Mouse (Mus musculus): ENCODE data around the gene Tfap2a. TPM values are rescaled to one million over a fixed set of nuclear protein-coding genes. Genes with fewer than 3 reads are reported as not detected.

Tfap2a gene
- polyA plus RNA-seq, 1 experiment: 0.36 TPM

- H3ac ChIP-seq (ENCODE audit: control insufficient read depth, insufficient read length): no peak overlapping the region
- no peaks in the 10 kb centered on the region for H3K36me3 ChIP-seq (ENCODE audit: control insufficient read depth, insufficient read depth)
- H3K4me2 ChIP-seq (ENCODE audit: low read depth): no peak overlapping the region
- H3K4me3 ChIP-seq: no peak overlapping the region
- no peaks in the 10 kb centered on the region for H3K79me2 ChIP-seq (ENCODE audit: control insufficient read depth, insufficient read depth)
- peaks cover 18% of the 10 kb centered on the region for H3K27me3 ChIP-seq (ENCODE audit: control insufficient read depth, insufficient read depth, insufficient read length)
- TF ChIP-seq SRF (IDR thresholded peaks at IDR 0.05; ENCODE audit: control insufficient read depth, insufficient read length, low read depth) (no peak), MYOG (IDR thresholded peaks at IDR 0.05; ENCODE audit: control insufficient read depth in 1 of 3, insufficient read depth in 1 of 3, insufficient read length in 2 of 3, low read depth in 2 of 3) (no peak), MAX (IDR thresholded peaks at IDR 0.05; ENCODE audit: low read depth) (no peak), E2F4 (IDR thresholded peaks at IDR 0.05; ENCODE audit: insufficient read depth) (no peak), CEBPB (IDR thresholded peaks at IDR 0.05; ENCODE audit: insufficient read depth, poor library complexity, severe bottlenecking) (no peak), TCF12 (IDR thresholded peaks at IDR 0.05; ENCODE audit: insufficient read depth, poor library complexity, severe bottlenecking) (no peak), TCF3 (IDR thresholded peaks at IDR 0.05; ENCODE audit: insufficient read length, low read depth) (no peak), POLR2A (IDR thresholded peaks at IDR 0.05; ENCODE audit: insufficient read length, low read depth) (no peak), MYOD1 (IDR thresholded peaks at IDR 0.05; ENCODE audit: control insufficient read depth in 1 of 3, insufficient read length in 2 of 3, low read depth in 2 of 3) (no peak), REST (IDR thresholded peaks at IDR 0.05; ENCODE audit: insufficient read depth, insufficient read length) (no peak)
Measured at GRCm38 (mm10) chr13:40714531-40714930, 23.6 kb downstream of the Tfap2a start.

DNA sequence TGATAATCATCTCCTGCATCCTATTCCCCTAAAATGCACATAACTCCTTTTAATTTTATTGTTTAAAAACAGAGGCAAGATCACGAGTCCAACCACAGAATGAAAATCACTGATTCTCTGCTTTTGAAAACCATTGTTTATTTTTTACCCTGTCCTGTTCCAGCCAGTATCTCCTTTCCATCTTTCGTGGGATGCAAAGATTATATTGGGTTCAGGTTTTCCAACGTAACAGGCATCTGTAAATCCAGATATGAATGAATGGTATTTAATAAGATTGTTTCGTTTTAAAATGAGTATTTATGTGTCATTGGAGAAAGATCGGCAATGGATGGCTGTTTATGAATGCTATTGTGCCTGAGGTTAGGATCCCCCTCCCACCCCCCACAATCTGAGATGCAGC lies 24.5 kb downstream of the Tfap2a start:
- H3K36me3 ChIP-seq (ENCODE audit: control insufficient read depth, insufficient read depth): no peaks in the 10 kb centered on the region
- H3K27me3 ChIP-seq (ENCODE audit: control insufficient read depth, insufficient read depth, insufficient read length): peaks cover 24% of the 10 kb centered on the region
- TF ChIP-seq POLR2A (IDR thresholded peaks at IDR 0.05; ENCODE audit: insufficient read length, low read depth) (no peak), POLR2AphosphoS2 (IDR thresholded peaks at IDR 0.05; ENCODE audit: insufficient read length, low read depth) (no peak), E2F4 (IDR thresholded peaks at IDR 0.05; ENCODE audit: insufficient read depth) (no peak), CEBPB (IDR thresholded peaks at IDR 0.05; ENCODE audit: insufficient read depth, poor library complexity, severe bottlenecking) (no peak), SRF (IDR thresholded peaks at IDR 0.05; ENCODE audit: control insufficient read depth, insufficient read length, low read depth) (no peak), MAX (IDR thresholded peaks at IDR 0.05; ENCODE audit: low read depth) (no peak), TCF12 (IDR thresholded peaks at IDR 0.05; ENCODE audit: insufficient read depth, poor library complexity, severe bottlenecking) (no peak), USF1 (IDR thresholded peaks at IDR 0.05; ENCODE audit: low read depth) (no peak), MYOG (IDR thresholded peaks at IDR 0.05; ENCODE audit: control insufficient read depth in 1 of 3, insufficient read depth in 1 of 3, insufficient read length in 2 of 3, low read depth in 2 of 3) (no peak), REST (IDR thresholded peaks at IDR 0.05; ENCODE audit: insufficient read depth, insufficient read length) (no peak), MYOD1 (IDR thresholded peaks at IDR 0.05; ENCODE audit: control insufficient read depth in 1 of 3, insufficient read length in 2 of 3, low read depth in 2 of 3) (no peak), TCF3 (IDR thresholded peaks at IDR 0.05; ENCODE audit: insufficient read length, low read depth) (no peak)

GRCm38 (mm10) chr13:40713241-40713640 lies 24.9 kb downstream of the Tfap2a start:
- TF ChIP-seq TCF3 (IDR thresholded peaks at IDR 0.05; ENCODE audit: insufficient read length, low read depth): no peak
- no peak for TF ChIP-seq MYOG (IDR thresholded peaks at IDR 0.05; ENCODE audit: control insufficient read depth in 1 of 3, insufficient read depth in 1 of 3, insufficient read length in 2 of 3, low read depth in 2 of 3)
- Histone ChIP-seq H3K36me3 (ENCODE audit: control insufficient read depth, insufficient read depth) (no peaks in the 10 kb centered on the region), H3K4me2 (ENCODE audit: low read depth) (no peak overlapping the region), H3ac (ENCODE audit: control insufficient read depth, insufficient read length) (no peak overlapping the region), H3K79me2 (ENCODE audit: control insufficient read depth, insufficient read depth) (no peaks in the 10 kb centered on the region), H3K4me3 (no peak overlapping the region), H3K27me3 (ENCODE audit: control insufficient read depth, insufficient read depth, insufficient read length) (peaks cover 27% of the 10 kb centered on the region)

More for the DNA sequence above, 24.5 kb downstream of the Tfap2a start:
- no peak overlapping the region for H3K4me3 ChIP-seq
- no peaks in the 10 kb centered on the region for H3K79me2 ChIP-seq (ENCODE audit: control insufficient read depth, insufficient read depth)
- H3K4me2 ChIP-seq (ENCODE audit: low read depth): no peak overlapping the region
- H3ac ChIP-seq (ENCODE audit: control insufficient read depth, insufficient read length): no peak overlapping the region

GRCm38 (mm10) chr13:40712526-40712832 lies 25.7 kb downstream of the Tfap2a start:
- TF ChIP-seq REST (IDR thresholded peaks at IDR 0.05; ENCODE audit: insufficient read depth, insufficient read length) (no peak), MAX (IDR thresholded peaks at IDR 0.05; ENCODE audit: low read depth) (no peak), SRF (IDR thresholded peaks at IDR 0.05; ENCODE audit: control insufficient read depth, insufficient read length, low read depth) (no peak), CEBPB (IDR thresholded peaks at IDR 0.05; ENCODE audit: insufficient read depth, poor library complexity, severe bottlenecking) (no peak), USF1 (IDR thresholded peaks at IDR 0.05; ENCODE audit: low read depth) (no peak), MYOG (IDR thresholded peaks at IDR 0.05; ENCODE audit: control insufficient read depth in 1 of 3, insufficient read depth in 1 of 3, insufficient read length in 2 of 3, low read depth in 2 of 3) (no peak), POLR2A (IDR thresholded peaks at IDR 0.05; ENCODE audit: insufficient read length, low read depth) (no peak), TCF12 (IDR thresholded peaks at IDR 0.05; ENCODE audit: insufficient read depth, poor library complexity, severe bottlenecking) (no peak), TCF3 (IDR thresholded peaks at IDR 0.05; ENCODE audit: insufficient read length, low read depth) (no peak), POLR2AphosphoS2 (IDR thresholded peaks at IDR 0.05; ENCODE audit: insufficient read length, low read depth) (no peak), MYOD1 (IDR thresholded peaks at IDR 0.05; ENCODE audit: control insufficient read depth in 1 of 3, insufficient read length in 2 of 3, low read depth in 2 of 3) (no peak), E2F4 (IDR thresholded peaks at IDR 0.05; ENCODE audit: insufficient read depth) (no peak)
- no peak overlapping the region for H3K4me2 ChIP-seq (ENCODE audit: low read depth)
- H3K36me3 ChIP-seq (ENCODE audit: control insufficient read depth, insufficient read depth): no peaks in the 10 kb centered on the region
- peaks cover 29% of the 10 kb centered on the region for H3K27me3 ChIP-seq (ENCODE audit: control insufficient read depth, insufficient read depth, insufficient read length)
- H3K79me2 ChIP-seq (ENCODE audit: control insufficient read depth, insufficient read depth): no peaks in the 10 kb centered on the region
- no peak overlapping the region for H3K4me3 ChIP-seq
- H3ac ChIP-seq (ENCODE audit: control insufficient read depth, insufficient read length): no peak overlapping the region
